Mouse (Mus musculus): ENCODE data around the gene Gm10477.
A peak's percentile ranks its signal among the peaks of the same experiment; 100 is the strongest.
"Not testable (repeated sequence)": the region's sequence is repeated elsewhere in the genome, so short reads cannot be mapped to it uniquely, and the experiment has no call there.

The Gm10477 gene

GRCm38 (mm10) chrX:56524442-56524841, at the start of gene Gm10477:
Gm10477 (plus strand) TSS chrX:56524742.
- DNase-seq (ENCODE audit: extremely low spot score, low spot score), result not testable (repeated sequence)

DNA sequence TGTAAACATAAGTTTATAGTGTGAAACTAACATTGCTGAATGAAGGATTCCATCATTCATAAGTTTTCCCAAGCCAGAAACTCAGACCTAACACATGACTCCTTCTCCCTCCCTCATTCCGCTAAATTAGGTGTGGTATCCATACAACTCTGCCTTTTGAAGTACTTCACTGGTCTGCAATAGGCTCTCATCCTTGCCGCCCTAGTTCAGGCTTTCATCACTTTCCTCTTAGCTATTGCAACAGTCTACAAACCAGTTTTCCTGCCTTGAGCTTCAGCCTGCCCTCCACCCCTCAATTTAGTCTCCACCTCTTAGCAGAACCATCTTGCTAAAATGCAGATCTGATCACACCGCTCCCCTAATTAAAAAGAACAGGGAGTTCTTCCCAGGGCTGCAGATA, 47.0 kb upstream of the Gm10477 start:
- DNase-seq (ENCODE audit: extremely low spot score, low spot score), result no peak

DNA sequence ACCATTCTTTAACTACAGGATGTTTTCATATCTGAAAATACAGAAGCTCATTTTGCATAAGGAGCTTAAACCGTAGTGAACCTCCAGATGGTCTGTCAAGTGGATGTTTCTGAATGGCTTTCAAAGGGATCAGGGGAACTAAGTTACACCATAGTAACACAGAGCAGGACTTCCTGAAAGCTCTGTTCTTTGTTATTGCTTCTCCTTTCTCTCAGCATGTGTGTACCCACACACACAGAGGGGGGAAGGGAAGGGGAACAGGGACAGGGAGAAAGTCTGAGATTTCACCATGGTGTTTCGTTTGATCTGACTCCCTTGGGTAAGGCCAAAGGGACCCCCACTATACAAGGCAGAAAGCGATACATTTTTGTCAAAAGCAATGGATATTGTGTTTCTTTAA, 42.6 kb upstream of the Gm10477 start:
- DNase-seq (ENCODE audit: extremely low spot score, low spot score), result no peak

GRCm38 (mm10) chrX:56489758-56490157, 34.8 kb upstream of the Gm10477 start:
- DNase-seq (ENCODE audit: extremely low spot score, low spot score), result peak; percentile 55

- no peak for DNase-seq (ENCODE audit: extremely low spot score, low spot score)
Measured at GRCm38 (mm10) chrX:56497241-56497640, 27.3 kb upstream of the Gm10477 start.

DNA sequence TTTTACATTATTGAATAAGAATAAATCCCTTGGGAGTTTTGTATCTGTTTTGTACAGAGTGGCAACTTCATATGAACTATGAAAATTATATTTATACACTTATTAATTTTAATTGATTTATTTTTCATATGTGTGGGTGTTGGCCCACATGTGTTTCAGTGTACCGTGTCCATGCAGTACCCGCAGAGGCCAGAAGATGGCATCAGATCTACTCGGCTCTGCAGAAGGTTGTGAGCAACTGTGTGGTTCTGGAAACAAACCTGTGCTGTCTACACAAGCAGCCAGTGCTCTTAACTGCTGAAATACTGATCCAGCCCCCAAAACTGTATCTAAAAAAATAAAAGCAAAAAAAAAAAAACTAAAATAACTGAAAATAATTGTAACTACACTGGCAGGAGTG, 6.7 kb downstream of the Gm10477 start:
- peak; percentile 54 for DNase-seq (ENCODE audit: extremely low spot score, low spot score)

- no peak for DNase-seq (ENCODE audit: extremely low spot score, low spot score)
Measured at GRCm38 (mm10) chrX:56537162-56537561, 12.6 kb downstream of the Gm10477 start.

- DNase-seq (ENCODE audit: extremely low spot score, low spot score), result no peak
Measured at GRCm38 (mm10) chrX:56549506-56549905, 25.0 kb downstream of the Gm10477 start, which contains the start of gene Gm648. Gm648 (minus strand) TSS chrX:56549606.

- DNase-seq (ENCODE audit: extremely low spot score, low spot score), result no peak
Measured at GRCm38 (mm10) chrX:56553584-56553983, 29.0 kb downstream of the Gm10477 start.

DNA sequence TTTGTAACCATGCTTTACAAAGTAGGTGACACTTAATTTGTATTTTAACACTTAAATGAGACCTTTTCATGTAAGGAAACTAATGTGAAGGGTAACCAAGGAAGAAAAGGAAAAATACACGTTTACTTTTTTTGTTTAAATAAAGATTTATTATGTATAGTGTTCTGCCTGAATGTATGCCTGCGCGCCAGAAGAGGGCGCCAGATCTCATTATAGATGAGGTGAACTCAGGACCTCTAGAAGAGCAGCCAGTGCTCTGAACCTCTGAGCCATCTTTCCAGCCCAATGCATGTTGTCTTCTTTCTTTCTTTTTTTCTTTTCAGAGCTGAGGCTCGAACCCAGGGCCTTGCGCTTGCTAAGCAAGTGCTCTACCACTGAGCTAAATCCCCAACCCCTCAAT, 47.9 kb downstream of the Gm10477 start:
- no peak for DNase-seq (ENCODE audit: extremely low spot score, low spot score)
